Mouse (Mus musculus) retina, adult 2 months (tissue): ENCODE results near the gene Fthl17b.
"Not testable (repeated sequence)": the region's sequence is repeated elsewhere in the genome, so short reads cannot be mapped to it uniquely, and the experiment has no call there.

Experiments used
- DNase-seq: peaks from one replicate; pipeline ENCODE4 v3.0.0-alpha.2; 2012; ENCODE audit warnings: low read depth, low spot score

Gene Fthl17b

GRCm38 (mm10) chrX:8962875-8963274, at the start of gene Fthl17b:
TSS of gene Fthl17b (minus strand) at chrX:8962975.
- DNase-seq, result not testable (repeated sequence)

GRCm38 (mm10) chrX:8986655-8987054, 23.9 kb upstream of the Fthl17b start, which contains the start of gene Fthl17d:
TSS of gene Fthl17d (minus strand) at chrX:8986755.
- not testable (repeated sequence) for DNase-seq

GRCm38 (mm10) chrX:8976459-8976858, 13.7 kb upstream of the Fthl17b start, which contains the start of gene Fthl17c:
TSS of gene Fthl17c (minus strand) at chrX:8976559.
- not testable (repeated sequence) for DNase-seq

- not testable (repeated sequence) for DNase-seq
These were observed 1.8 kb upstream of the Fthl17b start for GRCm38 (mm10) chrX:8964618-8965017.

- DNase-seq, result peak; percentile 47
These were observed 14.5 kb downstream of the Fthl17b start for GRCm38 (mm10) chrX:8948130-8948805.

- DNase-seq, result no peak
These were observed 18.7 kb downstream of the Fthl17b start for GRCm38 (mm10) chrX:8944041-8944440.

- no peak for DNase-seq
These were observed 35.5 kb downstream of the Fthl17b start for GRCm38 (mm10) chrX:8927308-8927707.

- DNase-seq, result no peak
These were observed 40.8 kb downstream of the Fthl17b start for GRCm38 (mm10) chrX:8921813-8922607.

- DNase-seq, result no peak
These were observed 41.7 kb downstream of the Fthl17b start for GRCm38 (mm10) chrX:8921080-8921479.
